Comparison of ENCODE assay signal across 27 mouse cellular contexts in genomic region chr3:141725432-141725831, GRCm38 (mm10).
DNase-seq lines count a peak whose midpoint lies in the region; ATAC-seq and TF ChIP-seq lines count a peak whose summit lies in the region.
"Had no signal": no experiment of that assay in that cellular context is flagged by ENCODE, and none has a peak within 500 bp of the region (broad histone marks: within the 10 kb centered on the region; RNA-seq: fewer than 3 reads in every experiment).

No protein-coding gene starts in this region.

- H3K4me2 ChIP-seq in midbrain, postnatal 0 days (ENCODE audit: low read depth, low read length, poor library complexity, severe bottlenecking) = no peak overlapping the region
- H3K4me2 ChIP-seq: heart, embryonic 13.5 days; hindbrain, embryonic 15.5 days; kidney, embryonic 15.5 days; liver, embryonic 13.5 days; midbrain, embryonic 15.5 days; neural tube, embryonic 12.5 days had no signal

- no peaks in the 10 kb centered on the region for H3K27me3 ChIP-seq in midbrain, postnatal 0 days (ENCODE audit: insufficient read depth, low read length)
- H3K27me3 ChIP-seq in midbrain, embryonic 10.5 days (ENCODE audit: low read depth, poor library complexity, severe bottlenecking) = no peaks in the 10 kb centered on the region
- H3K27me3 ChIP-seq: heart, embryonic 13.5 days; hindbrain, embryonic 15.5 days; kidney, embryonic 15.5 days; liver, embryonic 13.5 days; midbrain, embryonic 15.5 days; neural tube, embryonic 12.5 days had no signal

- no peaks in the 10 kb centered on the region for H3K36me3 ChIP-seq in midbrain, postnatal 0 days (ENCODE audit: insufficient read depth, low read length)
- no peaks in the 10 kb centered on the region for H3K36me3 ChIP-seq in midbrain, embryonic 10.5 days
- H3K36me3 ChIP-seq: heart, embryonic 13.5 days; hindbrain, embryonic 15.5 days; liver, embryonic 13.5 days; midbrain, embryonic 15.5 days; neural tube, embryonic 12.5 days had no signal

- TF ChIP-seq CTCF in midbrain, postnatal 0 days (IDR thresholded peaks at IDR 0.05) = no peak

- H3K4me3 ChIP-seq in midbrain, postnatal 0 days (ENCODE audit: low read depth, low read length) = no peak overlapping the region
- no peak overlapping the region for H3K4me3 ChIP-seq in midbrain, embryonic 10.5 days
- H3K4me3 ChIP-seq: erythroblast, embryonic 14.5 days; heart, embryonic 13.5 days; hindbrain, embryonic 15.5 days; kidney, embryonic 15.5 days; layer of hippocampus, adult 2 months; left cerebral cortex, adult 2 months; liver, embryonic 13.5 days; midbrain, embryonic 15.5 days; myocyte; neural tube, embryonic 12.5 days had no signal

- H3K9me3 ChIP-seq in midbrain, postnatal 0 days (ENCODE audit: low read length) = no peaks in the 10 kb centered on the region
- no peaks in the 10 kb centered on the region for H3K9me3 ChIP-seq in midbrain, embryonic 10.5 days (replicated peaks)
- H3K9me3 ChIP-seq: heart, embryonic 13.5 days; hindbrain, embryonic 15.5 days; kidney, embryonic 15.5 days; liver, embryonic 13.5 days; midbrain, embryonic 15.5 days; neural tube, embryonic 12.5 days had no signal

- no peaks in the 10 kb centered on the region for H3K4me1 ChIP-seq in midbrain, postnatal 0 days (ENCODE audit: insufficient read depth, low read length)
- peaks cover 3% of the 10 kb centered on the region; the same call in 1 of the 2 replicates for H3K4me1 ChIP-seq in midbrain, embryonic 10.5 days
- H3K4me1 ChIP-seq: heart, embryonic 13.5 days; hindbrain, embryonic 15.5 days; kidney, embryonic 15.5 days; liver, embryonic 13.5 days; midbrain, embryonic 15.5 days; neural tube, embryonic 12.5 days had no signal

- peak; percentile 34 to 57 for DNase-seq in cerebellum, postnatal 14 days
- DNase-seq in cerebellum, postnatal 36 days = no peak
- peak; percentile 48 for DNase-seq in midbrain, postnatal 0 days (ENCODE audit: low spot score)
- DNase-seq in midbrain, embryonic 10.5 days (ENCODE audit: low spot score) = no peak
- DNase-seq in retina, embryonic 14.5 days (ENCODE audit: low spot score) = peak; percentile 78
- no peak for DNase-seq in heart, adult 11 months
- DNase-seq: adrenal gland, adult 8-10 months; B cell, adult 2 months; forebrain, postnatal 0 days; heart, postnatal 10 days; kidney, adult 18-20 months; kidney, postnatal 36 days; liver, embryonic 13.5 days; lung, adult 18-20 months; right cerebral cortex, postnatal 14 days; thymus, postnatal 4 days had no signal

- ATAC-seq in midbrain, postnatal 0 days (ENCODE audit: low FRiP score) = no peak
- ATAC-seq: forebrain, postnatal 0 days; lung, postnatal 0 days; midbrain, embryonic 15.5 days had no signal

- no peak overlapping the region for H3K9ac ChIP-seq in midbrain, postnatal 0 days (replicated peaks; ENCODE audit: low read length, poor library complexity, severe bottlenecking)
- H3K9ac ChIP-seq: forebrain, postnatal 0 days; heart, embryonic 13.5 days; hindbrain, embryonic 15.5 days; kidney, embryonic 15.5 days; liver, embryonic 13.5 days; midbrain, embryonic 15.5 days; neural tube, embryonic 12.5 days had no signal

- no peak overlapping the region for H3K27ac ChIP-seq in midbrain, postnatal 0 days (ENCODE audit: low read depth, low read length)
- H3K27ac ChIP-seq in midbrain, embryonic 10.5 days (replicated peaks) = no peak overlapping the region
- H3K27ac ChIP-seq: heart, embryonic 13.5 days; hindbrain, embryonic 15.5 days; kidney, embryonic 15.5 days; layer of hippocampus, adult 2 months; left cerebral cortex, adult 2 months; liver, embryonic 13.5 days; macrophage; midbrain, embryonic 15.5 days; neural tube, embryonic 12.5 days had no signal

- 23% methylated on average over 1 of the region's 1 CpGs for WGBS in midbrain, postnatal 0 days
- 53% methylated on average over 1 of the region's 1 CpGs for WGBS in midbrain, embryonic 10.5 days

Comparison
In these comparisons a context has a peak if more than half of its experiments do, and no peak if none do; other contexts are left out.
1. DNase-seq: peak in cerebellum, postnatal 14 days (2 of 2), midbrain, postnatal 0 days (single experiment) and retina, embryonic 14.5 days (single experiment); none in cerebellum, postnatal 36 days (0 of 2), midbrain, embryonic 10.5 days (single experiment) and heart, adult 11 months (single experiment).